Mouse (Mus musculus): Measurements from ENCODE around the gene Tvp23b.

Gene Tvp23b

GRCm38 (mm10) chr11:62873479-62873878 lies 5.8 kb upstream of the Tvp23b start:
- no peak for DNase-seq (ENCODE audit: low read depth, low spot score)
- H3K36me3 ChIP-seq (ENCODE audit: control insufficient read depth, insufficient read depth, low read length, poor library complexity, severe bottlenecking) = no peaks in the 10 kb centered on the region
- H3K27me3 ChIP-seq (ENCODE audit: control insufficient read depth, insufficient read depth, low read length, poor library complexity, severe bottlenecking) = no peaks in the 10 kb centered on the region

DNA sequence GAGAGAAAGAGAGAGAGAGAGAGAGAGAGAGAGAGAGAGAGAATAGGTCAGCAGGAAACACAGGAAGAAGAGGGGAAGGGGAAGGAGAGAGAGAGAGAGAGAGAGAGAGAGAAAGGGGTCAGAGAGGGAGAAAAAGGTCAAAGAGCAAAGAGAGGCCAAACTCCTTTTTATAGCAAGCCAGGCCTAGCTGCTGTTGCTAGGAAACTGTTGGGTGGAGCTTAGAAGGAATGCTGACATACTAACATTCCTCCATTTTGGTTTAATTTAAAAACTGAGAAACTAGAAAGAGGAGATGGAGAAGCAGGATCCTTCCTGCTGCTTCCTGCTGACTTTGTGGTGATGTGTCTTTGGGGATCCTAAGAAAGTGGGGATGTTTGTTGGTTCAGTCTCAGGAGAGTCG lies 3.6 kb upstream of the Tvp23b start:
- DNase-seq (ENCODE audit: low read depth, low spot score) = no peak
- H3K36me3 ChIP-seq (ENCODE audit: control insufficient read depth, insufficient read depth, low read length, poor library complexity, severe bottlenecking) = no peaks in the 10 kb centered on the region
- H3K27me3 ChIP-seq (ENCODE audit: control insufficient read depth, insufficient read depth, low read length, poor library complexity, severe bottlenecking) = no peaks in the 10 kb centered on the region

GRCm38 (mm10) chr11:62876445-62876844 lies 2.8 kb upstream of the Tvp23b start:
- Histone ChIP-seq H3K36me3 (ENCODE audit: control insufficient read depth, insufficient read depth, low read length, poor library complexity, severe bottlenecking) (no peaks in the 10 kb centered on the region), H3K27me3 (ENCODE audit: control insufficient read depth, insufficient read depth, low read length, poor library complexity, severe bottlenecking) (no peaks in the 10 kb centered on the region)
- peak; percentile 40 for DNase-seq (ENCODE audit: low read depth, low spot score)

DNA sequence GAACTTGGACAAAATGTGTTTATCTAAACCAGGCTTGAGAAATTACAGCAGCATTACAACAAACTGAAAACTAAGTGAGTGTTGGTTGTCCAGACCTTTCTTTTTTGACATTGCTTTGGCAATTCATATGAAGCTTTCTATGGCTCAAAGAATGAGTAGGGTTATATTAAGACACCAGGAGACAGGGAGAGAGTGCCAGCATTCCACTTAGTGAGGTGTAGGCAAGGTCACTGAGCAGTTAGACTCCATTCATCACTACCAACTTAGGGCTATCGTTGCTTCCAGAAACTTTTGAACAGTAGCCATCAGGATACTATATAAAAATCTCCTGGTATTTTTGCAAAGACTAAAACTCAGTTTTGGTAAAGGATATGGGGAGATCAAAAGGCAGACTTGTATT lies 1.9 kb upstream of the Tvp23b start:
- DNase-seq (ENCODE audit: low read depth, low spot score) = no peak
- no peaks in the 10 kb centered on the region for H3K27me3 ChIP-seq (ENCODE audit: control insufficient read depth, insufficient read depth, low read length, poor library complexity, severe bottlenecking)
- no peaks in the 10 kb centered on the region for H3K36me3 ChIP-seq (ENCODE audit: control insufficient read depth, insufficient read depth, low read length, poor library complexity, severe bottlenecking)

DNA sequence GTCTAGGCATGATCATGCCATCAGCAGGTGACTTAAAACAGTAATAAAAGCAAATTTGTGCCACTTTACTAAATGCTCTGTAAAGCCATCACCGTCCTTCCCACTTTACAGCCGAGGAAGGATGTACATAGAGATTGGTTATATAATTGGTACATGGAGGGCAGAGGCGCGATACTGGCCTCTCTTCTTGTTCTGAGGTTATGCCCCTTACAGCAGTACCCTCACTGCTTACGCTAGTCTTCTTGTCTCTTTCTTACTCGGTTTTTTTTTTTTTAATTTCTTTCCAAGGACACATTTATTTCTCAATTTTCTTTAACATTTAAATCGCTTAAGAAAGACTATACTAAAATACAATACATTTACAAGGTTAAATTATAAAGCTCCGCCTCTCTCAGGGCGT lies 527 bp upstream of the Tvp23b start:
- DNase-seq (ENCODE audit: low read depth, low spot score) = peak; percentile 33

DNA sequence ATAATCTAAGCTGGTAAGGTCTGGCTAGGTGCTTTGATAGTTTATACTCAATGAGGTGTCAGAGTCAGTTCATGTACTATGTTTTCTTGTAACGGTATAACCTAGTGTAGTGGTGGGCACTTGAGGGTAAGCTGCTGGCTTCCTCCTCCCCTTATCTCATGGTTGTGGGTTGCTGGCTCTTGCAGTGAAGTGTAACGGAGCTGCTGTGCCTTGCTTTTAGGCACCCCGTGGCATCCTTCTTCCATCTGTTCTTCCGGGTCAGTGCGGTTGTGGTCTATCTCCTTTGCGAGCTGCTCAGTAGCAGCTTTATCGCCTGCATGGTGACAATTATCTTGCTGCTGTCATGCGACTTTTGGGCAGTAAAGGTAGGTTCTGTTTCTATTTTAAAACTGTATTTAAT lies 4.2 kb downstream of the Tvp23b start:
- no peaks in the 10 kb centered on the region for H3K27me3 ChIP-seq (ENCODE audit: control insufficient read depth, insufficient read depth, low read length, poor library complexity, severe bottlenecking)
- DNase-seq (ENCODE audit: low read depth, low spot score) = no peak
- peaks cover 11% of the 10 kb centered on the region for H3K36me3 ChIP-seq (ENCODE audit: control insufficient read depth, insufficient read depth, low read length, poor library complexity, severe bottlenecking)

More for the DNA sequence above, 527 bp upstream of the Tvp23b start:
- no peaks in the 10 kb centered on the region for H3K27me3 ChIP-seq (ENCODE audit: control insufficient read depth, insufficient read depth, low read length, poor library complexity, severe bottlenecking)
- peaks cover 2% of the 10 kb centered on the region; the same call in 1 of the 2 replicates for H3K36me3 ChIP-seq (ENCODE audit: control insufficient read depth, insufficient read depth, low read length, poor library complexity, severe bottlenecking)

GRCm38 (mm10) chr11:62885323-62885722 lies 6.1 kb downstream of the Tvp23b start:
- Histone ChIP-seq H3K36me3 (ENCODE audit: control insufficient read depth, insufficient read depth, low read length, poor library complexity, severe bottlenecking) (peaks cover 11% of the 10 kb centered on the region), H3K27me3 (ENCODE audit: control insufficient read depth, insufficient read depth, low read length, poor library complexity, severe bottlenecking) (no peaks in the 10 kb centered on the region)
- no peak for DNase-seq (ENCODE audit: low read depth, low spot score)

GRCm38 (mm10) chr11:62890796-62891195 lies 11.5 kb downstream of the Tvp23b start:
- Histone ChIP-seq H3K36me3 (ENCODE audit: control insufficient read depth, insufficient read depth, low read length, poor library complexity, severe bottlenecking) (peaks cover 8% of the 10 kb centered on the region), H3K27me3 (ENCODE audit: control insufficient read depth, insufficient read depth, low read length, poor library complexity, severe bottlenecking) (no peaks in the 10 kb centered on the region)
- DNase-seq (ENCODE audit: low read depth, low spot score) = no peak

DNA sequence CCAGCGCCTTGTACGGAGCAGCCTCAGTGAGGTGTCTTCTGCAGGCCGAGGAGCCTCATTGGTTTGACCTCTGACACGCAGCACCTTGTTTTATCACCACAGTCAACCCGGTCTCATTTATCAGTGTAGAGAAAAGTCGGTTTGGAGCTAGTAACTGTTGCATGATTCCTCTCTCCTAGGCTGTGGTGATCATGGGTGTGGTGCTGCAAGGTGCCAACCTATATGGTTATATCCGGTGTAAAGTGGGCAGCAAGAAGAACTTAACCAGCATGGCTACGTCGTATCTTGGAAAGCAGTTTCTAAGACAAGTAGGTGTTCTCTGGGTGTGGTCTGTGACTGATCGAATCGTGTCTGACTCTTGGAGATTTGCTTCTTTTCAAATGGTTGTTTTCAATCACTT lies 12.5 kb downstream of the Tvp23b start:
- H3K27me3 ChIP-seq (ENCODE audit: control insufficient read depth, insufficient read depth, low read length, poor library complexity, severe bottlenecking) = no peaks in the 10 kb centered on the region
- DNase-seq (ENCODE audit: low read depth, low spot score) = no peak
- peaks cover 4% of the 10 kb centered on the region for H3K36me3 ChIP-seq (ENCODE audit: control insufficient read depth, insufficient read depth, low read length, poor library complexity, severe bottlenecking)

DNA sequence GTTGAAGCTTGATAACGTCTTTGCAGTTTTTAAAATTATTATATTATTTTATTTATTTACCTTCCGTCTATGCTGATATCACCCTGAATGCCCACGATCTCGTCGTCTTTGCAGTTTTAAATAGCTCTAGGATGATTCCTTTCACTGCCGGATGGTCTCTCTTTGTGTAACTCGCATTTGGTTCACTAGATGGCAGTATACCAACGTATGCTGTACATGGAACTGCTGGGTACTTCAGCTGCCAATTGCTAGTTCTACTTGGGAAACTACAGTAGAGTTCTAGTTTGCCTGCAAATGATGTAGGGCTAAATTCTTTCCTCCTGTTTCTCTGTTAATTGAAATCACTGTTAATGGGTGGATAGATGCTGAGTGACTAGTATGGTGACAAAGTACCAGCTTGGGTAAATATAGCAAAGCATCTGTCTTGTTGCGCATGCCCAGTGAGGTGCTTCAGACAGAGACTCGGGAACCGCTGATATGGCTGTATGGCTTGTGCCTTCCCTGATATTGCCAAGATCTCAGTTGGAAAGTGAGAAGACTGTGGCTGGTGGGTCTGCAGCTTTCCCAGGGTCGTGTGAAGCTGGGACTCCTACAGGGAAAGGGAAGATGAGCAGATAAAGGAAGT lies 22.6 kb downstream of the Tvp23b start:
- no peaks in the 10 kb centered on the region for H3K27me3 ChIP-seq (ENCODE audit: control insufficient read depth, insufficient read depth, low read length, poor library complexity, severe bottlenecking)
- no peaks in the 10 kb centered on the region for H3K36me3 ChIP-seq (ENCODE audit: control insufficient read depth, insufficient read depth, low read length, poor library complexity, severe bottlenecking)
- peak; percentile 81 for DNase-seq (ENCODE audit: low read depth, low spot score)

GRCm38 (mm10) chr11:62903871-62904495 lies 24.7 kb downstream of the Tvp23b start:
- no peak for DNase-seq (ENCODE audit: low read depth, low spot score)
- Histone ChIP-seq H3K27me3 (ENCODE audit: control insufficient read depth, insufficient read depth, low read length, poor library complexity, severe bottlenecking) (no peaks in the 10 kb centered on the region), H3K36me3 (ENCODE audit: control insufficient read depth, insufficient read depth, low read length, poor library complexity, severe bottlenecking) (no peaks in the 10 kb centered on the region)

DNA sequence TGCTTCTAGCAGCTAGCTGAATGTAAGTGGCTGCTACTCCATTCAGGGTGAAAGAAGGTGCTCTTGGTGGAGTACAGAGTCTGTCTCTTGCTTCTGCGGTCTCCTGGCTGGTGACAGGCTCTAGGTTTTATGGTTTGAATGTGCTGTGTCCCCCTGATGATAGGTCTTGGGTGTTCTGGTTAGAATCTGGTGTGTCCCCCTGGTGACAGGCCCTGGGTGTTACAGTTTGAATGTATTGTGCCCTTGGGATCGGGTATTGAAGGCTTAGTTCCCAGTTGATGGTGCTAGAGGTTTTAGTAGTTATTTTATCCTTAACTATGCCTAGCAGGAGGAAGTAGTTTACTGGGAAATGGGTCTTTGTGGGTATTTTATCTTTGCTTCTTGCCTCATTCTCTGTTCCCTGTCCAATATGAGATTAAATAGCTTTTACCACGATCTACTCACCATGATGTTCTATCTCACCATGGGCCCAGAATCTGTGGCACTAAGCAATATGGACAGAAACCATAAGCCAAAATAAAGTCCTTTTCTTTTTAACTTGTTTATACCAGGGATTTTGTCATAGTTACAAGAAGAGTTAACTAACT lies 30.6 kb downstream of the Tvp23b start:
- Histone ChIP-seq H3K36me3 (ENCODE audit: control insufficient read depth, insufficient read depth, low read length, poor library complexity, severe bottlenecking) (no peaks in the 10 kb centered on the region), H3K27me3 (ENCODE audit: control insufficient read depth, insufficient read depth, low read length, poor library complexity, severe bottlenecking) (no peaks in the 10 kb centered on the region)
- peak; percentile 47 for DNase-seq (ENCODE audit: low read depth, low spot score)

- no peak for DNase-seq (ENCODE audit: low read depth, low spot score)
- no peaks in the 10 kb centered on the region for H3K27me3 ChIP-seq (ENCODE audit: control insufficient read depth, insufficient read depth, low read length, poor library complexity, severe bottlenecking)
These were observed 32.1 kb downstream of the Tvp23b start for GRCm38 (mm10) chr11:62911362-62911761.

DNA sequence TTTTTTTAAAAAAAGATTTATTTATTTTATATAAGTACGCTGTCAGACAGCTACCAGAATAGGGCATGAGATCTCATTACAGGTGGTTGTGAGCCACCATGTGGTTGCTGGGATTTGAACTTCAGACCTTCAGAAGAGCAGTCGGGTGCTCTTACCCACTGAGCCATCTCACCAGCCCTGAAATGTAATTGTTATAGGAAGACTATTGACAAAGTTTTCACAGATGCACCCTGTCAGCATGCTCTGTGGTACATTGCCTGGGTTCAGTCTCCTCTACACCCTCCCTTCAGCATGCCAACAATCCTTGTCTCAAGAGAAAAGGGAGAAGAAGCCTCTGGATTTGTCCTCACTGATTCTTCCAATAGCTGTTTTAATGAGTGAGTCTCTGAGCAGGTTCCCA lies 33.9 kb downstream of the Tvp23b start:
- Histone ChIP-seq H3K27me3 (ENCODE audit: control insufficient read depth, insufficient read depth, low read length, poor library complexity, severe bottlenecking) (no peaks in the 10 kb centered on the region), H3K36me3 (ENCODE audit: control insufficient read depth, insufficient read depth, low read length, poor library complexity, severe bottlenecking) (no peaks in the 10 kb centered on the region)
- no peak for DNase-seq (ENCODE audit: low read depth, low spot score)

More at GRCm38 (mm10) chr11:62911362-62911761, 32.1 kb downstream of the Tvp23b start:
- H3K36me3 ChIP-seq (ENCODE audit: control insufficient read depth, insufficient read depth, low read length, poor library complexity, severe bottlenecking) = no peaks in the 10 kb centered on the region

DNA sequence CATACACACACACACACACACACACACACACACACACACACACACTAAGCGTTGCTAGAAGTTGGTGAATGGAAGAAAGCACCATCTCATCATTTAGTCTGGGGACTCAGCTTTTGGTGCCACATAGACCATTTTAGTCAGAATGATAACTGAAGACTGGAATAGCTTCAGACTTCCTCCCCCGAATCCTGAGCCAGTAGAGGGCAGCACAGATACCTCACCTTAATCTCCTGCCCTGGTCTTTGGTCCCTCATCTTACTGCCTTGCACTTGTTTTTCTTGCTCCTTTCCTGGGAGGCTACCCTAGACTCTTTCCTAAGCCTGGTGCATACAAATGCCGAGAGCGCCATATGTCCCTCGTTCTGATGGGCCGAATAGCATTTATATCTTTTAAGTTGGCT lies 35.3 kb downstream of the Tvp23b start:
- H3K36me3 ChIP-seq (ENCODE audit: control insufficient read depth, insufficient read depth, low read length, poor library complexity, severe bottlenecking) = no peaks in the 10 kb centered on the region
- H3K27me3 ChIP-seq (ENCODE audit: control insufficient read depth, insufficient read depth, low read length, poor library complexity, severe bottlenecking) = no peaks in the 10 kb centered on the region
- peak; percentile 36 for DNase-seq (ENCODE audit: low read depth, low spot score)

Data from splenic B cell, adult 2 months (primary cell).